Mouse (Mus musculus): ENCODE data around the gene Dhrs7b.
"Not testable (repeated sequence)": the region's sequence is repeated elsewhere in the genome, so short reads cannot be mapped to it uniquely, and the experiment has no call there.

The Dhrs7b gene

DNA sequence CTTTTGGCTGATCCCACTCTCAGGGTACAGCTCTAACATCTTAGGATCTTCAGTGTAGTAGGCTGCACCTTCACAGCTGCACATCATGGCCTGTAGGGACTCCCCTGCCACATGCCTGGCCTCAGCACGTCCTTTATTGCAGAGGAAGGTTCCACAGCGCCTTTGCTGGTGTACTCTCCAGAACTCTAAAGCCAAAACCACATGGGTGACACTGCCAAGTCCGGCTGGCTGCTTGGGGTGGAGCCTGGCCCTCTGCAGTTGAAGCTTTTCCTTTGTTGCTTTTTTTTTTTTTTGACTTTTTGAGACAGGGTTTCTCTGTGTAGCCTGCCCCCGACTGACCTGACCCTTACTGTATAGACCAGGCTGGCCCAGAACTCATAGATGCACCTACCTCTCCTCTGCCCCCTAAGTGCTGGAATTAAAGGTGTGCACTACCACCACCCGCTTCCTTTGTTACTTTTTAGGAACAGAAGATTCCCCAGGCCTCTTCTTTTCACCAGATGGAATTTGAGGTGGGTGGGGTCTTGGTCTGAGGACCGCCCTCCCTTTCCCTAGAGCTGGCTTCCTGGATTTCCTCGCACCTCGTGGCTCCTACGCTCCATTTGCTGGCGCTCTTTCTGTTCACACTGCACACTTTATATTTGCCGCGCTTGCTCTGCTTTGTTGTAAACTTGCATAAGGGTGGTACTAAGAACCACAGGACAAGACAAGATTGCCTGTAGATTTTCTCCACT, 11.2 kb downstream of the Dhrs7b start:
- peak; percentile 81 for DNase-seq (ENCODE audit: low read depth, low spot score)

DNA sequence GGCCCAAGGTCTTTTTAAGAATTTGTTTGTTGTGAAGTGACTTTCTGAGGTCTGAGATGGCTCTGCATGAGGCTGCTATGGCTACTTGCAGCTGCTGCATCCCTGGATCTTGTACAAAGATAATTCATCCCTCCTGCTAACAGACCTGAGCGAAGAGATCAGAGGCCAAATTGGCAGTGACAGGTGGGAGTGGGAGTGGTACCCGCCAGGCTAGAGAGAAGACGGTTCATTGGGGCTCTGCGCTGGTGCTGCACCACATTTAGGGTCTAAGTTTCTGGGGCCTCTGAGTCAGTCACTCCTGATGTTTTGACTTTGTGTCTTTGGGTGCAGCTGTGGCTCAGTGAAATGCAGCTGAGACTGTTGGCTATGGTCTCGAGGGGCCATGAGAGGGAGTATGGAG, 13.0 kb downstream of the Dhrs7b start:
- DNase-seq (ENCODE audit: low read depth, low spot score) = no peak

DNA sequence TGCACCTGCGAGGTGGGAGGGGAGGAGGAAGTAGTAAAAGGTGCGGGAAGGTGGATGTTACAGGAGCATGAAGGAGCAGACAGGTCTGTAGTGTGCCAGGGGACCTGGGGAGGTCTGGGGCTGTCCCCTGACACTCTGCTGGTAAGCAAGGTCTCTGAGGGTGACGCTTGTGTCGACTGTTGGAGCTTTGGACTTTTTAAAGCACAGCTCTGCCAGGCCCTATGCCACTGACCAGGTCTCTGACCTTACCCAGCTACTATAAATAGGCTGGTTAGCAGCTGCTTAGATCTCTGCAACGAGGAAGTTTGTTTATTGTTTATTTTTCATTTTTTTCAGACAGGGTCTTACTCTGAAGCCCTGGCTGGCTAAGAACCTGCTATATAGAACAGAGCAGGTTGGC, 15.0 kb downstream of the Dhrs7b start:
- no peak for DNase-seq (ENCODE audit: low read depth, low spot score)

DNA sequence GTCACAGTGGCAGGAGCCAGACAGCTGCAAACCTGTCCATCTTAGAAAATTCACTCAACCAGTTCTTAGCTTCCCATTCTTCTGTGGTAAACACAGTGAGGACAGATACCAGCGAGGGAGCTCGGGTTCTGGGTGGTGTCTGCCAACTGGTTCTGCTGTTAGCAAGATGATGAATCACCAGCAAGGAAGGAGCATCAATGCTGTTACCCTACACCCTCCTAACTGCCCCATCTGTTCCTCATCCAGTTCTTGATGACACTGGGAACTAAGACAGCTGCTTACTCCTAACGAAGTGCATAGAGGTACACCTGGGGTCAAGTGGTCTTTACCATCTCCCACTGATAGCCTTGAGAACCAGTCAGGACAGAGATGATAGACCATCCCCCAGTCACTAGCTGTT, 26.2 kb downstream of the Dhrs7b start:
- DNase-seq (ENCODE audit: low read depth, low spot score) = no peak

DNA sequence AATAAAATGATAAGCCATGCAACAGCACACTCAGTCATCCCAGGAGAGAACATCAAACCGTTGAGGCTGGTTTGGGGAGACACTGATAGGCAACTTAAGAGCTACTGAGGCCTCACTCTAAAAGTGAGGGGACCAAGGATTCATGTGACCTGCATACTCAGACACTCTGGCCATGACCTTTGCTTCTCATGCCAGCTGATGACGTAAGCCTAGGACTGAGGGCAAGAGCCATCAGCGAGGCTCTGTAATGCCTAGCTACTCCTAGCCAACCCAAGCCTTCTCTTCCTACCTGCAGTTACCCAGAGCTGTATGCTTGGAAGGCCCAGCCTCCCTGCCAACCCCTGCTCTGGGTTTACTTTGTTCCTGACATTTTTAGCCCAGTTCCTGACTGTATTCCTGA, 31.6 kb downstream of the Dhrs7b start:
- no peak for DNase-seq (ENCODE audit: low read depth, low spot score)

DNA sequence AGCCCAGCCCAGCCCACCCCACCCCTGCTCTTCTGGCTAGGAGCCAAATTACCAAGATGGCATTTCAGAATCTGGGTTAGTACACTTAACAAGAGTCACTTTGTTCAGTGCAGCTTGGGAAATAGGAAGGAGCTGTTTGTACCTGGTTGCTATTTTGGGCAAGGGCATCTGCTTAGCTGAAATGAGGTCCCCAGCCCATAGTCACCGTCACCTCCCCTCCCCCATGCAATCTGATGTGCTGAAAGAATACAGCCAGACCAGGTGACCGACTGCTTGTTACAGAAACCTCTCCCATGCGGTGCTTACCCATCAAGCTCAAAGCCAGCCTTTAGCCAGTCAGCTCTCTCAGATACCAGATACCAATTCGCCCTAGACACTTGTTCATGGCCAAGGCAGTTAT, 32.8 kb downstream of the Dhrs7b start:
- DNase-seq (ENCODE audit: low read depth, low spot score) = no peak

DNA sequence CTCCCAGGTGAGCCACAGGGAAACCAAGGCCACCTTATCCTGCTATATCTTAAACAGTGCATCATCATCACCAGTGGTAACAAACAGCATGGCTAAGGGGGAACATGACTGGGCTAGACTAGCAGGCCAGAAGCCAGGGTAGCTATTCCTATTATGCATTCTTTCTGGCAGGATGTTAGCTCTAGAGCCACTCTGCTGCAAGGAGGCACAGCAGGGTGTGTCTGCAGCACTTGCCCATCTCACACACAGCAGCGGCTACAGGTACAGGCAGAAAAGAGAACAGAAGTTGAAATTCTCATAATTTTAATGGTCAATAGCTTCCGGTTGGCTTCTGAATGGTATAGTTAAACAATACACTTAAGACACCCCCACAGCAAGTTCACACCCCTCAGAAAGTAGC, 33.7 kb downstream of the Dhrs7b start:
- DNase-seq (ENCODE audit: low read depth, low spot score) = no peak

DNA sequence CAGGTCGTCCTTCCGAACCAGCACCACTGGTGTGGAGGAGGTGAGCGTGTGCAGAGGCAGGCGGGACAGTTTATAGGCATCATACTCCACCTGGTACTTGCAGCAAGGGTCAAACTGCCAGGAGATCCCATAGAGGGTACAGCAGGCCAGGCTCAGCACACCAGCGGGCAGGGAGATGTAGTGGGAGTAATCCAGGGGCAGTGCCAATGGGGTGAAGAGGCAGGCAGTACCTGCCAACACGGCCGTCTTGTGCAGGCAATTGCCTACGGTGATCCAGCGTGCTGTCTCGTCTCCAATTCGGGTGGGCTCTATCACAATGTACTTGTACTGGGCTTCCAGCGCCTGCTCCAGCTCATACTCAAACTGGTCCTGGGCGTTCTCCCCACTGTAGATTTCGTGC, 34.5 kb downstream of the Dhrs7b start:
- DNase-seq (ENCODE audit: low read depth, low spot score) = no peak

DNA sequence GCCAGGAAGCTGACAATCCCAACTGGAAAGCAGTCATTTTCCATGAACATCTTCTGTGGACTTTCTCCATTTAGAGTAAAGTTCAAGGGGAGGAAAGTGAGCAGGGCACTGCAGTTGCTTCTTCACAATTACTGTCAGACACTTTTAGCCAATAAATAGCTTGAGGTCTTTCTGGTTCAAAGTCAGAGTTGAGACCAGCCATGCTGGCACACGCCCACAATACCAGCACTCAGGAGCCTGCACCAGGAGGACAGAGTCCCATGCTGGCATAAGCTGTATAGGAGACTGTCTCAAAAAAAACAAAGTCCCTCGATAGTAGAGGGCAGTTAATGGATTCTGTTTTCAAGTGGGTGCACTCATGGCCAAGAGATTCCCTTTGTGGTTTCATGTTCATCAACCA, 35.6 kb downstream of the Dhrs7b start:
- DNase-seq (ENCODE audit: low read depth, low spot score) = no peak

DNA sequence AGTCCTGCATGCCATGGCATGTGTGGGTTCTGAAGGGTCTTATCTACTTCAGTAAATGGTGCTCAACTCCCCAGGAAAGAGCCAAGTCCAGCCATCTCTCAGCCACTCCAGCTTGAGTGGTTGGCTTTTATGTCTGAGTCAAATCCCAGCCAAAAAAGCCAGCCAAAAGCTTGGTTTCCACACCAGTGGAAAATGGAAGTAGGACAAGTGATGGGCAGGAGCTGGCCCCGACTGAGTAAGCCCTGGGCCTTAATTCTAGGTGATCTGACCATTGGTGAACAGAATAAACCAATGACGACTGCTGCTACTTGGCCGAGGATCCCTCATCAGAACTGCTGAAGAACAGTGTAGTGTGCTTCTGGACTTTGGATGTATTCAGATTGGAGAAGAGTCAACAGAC, 37.0 kb downstream of the Dhrs7b start:
- no peak for DNase-seq (ENCODE audit: low read depth, low spot score)

DNA sequence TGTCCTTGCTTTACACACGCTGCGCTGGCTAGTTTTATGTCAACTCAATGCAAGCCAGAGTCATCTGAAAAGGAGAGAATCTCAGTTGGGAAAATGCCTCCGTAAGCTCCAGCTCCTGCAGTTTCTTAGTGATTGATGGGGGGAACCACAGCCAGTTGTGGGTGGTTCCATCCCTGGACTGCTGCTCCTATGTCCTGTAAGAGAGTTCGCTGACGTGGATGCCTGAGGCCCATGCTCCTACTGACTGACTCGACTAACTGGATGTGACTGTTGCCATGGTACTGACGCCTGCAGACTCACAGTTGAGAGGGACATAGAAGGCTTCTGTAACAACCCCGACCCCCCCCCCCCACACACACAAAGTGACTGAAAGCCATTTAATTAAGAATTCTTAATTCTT, 37.5 kb downstream of the Dhrs7b start:
- no peak for DNase-seq (ENCODE audit: low read depth, low spot score)

DNA sequence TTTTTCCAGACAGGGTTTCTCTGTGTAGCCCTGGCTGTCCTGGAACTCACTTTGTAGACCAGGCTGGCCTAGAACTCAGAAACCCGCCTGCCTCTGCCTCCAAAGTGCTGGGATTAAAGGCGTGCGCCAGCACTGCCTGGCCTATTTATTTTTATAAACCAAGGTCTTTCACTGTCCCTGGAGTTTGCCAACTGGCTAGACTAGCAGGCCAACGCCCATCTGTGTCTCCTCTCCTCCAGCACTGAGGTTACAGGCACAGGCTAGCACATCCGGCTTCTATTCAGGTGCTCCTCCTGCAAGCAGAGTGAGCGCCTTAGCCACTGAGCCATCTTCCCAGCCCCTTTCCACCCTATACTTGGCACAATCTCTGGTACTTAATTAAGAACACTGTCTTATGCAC, 39.0 kb downstream of the Dhrs7b start:
- not testable (repeated sequence) for DNase-seq (ENCODE audit: low read depth, low spot score)

DNA sequence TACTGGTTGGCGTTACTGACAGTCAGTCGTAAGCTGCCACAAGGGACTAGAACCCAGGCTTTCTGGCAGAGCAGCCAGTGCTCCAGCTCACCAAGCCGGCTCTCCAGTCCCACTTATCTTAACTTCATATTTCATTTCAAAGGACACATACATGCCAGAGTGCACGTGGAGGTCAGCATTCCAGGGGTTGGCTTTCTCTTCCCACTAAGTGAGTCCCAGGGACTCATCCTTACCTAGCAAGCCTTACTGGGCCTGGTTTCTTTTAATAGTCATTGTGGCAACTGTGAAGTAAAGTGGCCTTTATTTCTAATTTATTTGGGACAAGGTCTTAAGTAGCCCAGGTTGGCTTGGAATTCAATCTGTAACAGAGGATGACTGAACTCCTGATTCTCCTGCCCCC, 41.0 kb downstream of the Dhrs7b start:
- DNase-seq (ENCODE audit: low read depth, low spot score) = no peak

DNA sequence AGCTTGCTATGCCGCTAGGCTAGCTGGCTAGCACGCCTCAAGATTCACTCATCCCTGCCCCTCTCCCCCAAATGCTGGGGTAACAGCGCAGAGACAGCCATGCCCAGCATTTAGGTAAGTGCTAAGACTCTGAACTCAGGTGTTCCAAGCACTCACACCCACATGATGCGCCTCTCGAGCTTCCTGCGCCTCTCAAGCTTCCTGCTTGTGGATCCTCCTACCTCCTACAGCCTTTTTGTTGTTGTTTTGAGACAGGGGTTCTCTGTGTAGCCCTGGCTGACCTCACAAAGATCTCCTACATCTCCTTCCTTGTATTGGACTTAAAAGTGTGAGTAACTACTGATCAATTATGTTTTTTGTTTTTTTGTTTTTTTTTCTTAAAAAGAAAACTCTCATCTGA, 42.7 kb downstream of the Dhrs7b start:
- DNase-seq (ENCODE audit: low read depth, low spot score) = no peak

DNA sequence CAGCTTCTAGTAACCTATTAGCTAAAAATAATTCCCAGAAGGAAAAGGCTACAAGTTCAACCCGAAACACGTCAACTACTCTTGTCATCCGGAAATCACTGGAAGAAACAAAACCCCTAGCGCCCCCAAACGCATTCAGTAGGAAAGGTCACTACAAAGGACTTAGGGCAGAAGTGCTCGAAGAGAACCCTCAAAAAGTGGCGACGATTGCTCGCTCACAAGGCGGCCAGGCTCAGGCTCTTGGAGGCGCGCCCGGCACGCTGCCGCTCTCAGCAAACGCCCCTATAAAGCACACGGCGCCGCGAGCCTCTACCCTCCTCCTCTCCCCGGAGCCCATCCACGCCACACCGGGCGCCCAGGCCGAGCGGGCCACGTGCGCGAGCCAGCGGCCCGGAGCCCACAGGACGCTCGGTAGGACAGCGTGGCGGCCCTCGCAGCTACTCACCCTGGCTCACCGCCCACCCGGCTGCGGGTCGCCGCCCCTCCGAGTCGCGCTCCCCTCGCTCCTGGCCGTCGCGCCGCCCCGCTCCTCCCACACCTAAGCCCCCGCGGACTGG, 47.7 kb downstream of the Dhrs7b start:
- peak; percentile 69 for DNase-seq (ENCODE audit: low read depth, low spot score)

DNA sequence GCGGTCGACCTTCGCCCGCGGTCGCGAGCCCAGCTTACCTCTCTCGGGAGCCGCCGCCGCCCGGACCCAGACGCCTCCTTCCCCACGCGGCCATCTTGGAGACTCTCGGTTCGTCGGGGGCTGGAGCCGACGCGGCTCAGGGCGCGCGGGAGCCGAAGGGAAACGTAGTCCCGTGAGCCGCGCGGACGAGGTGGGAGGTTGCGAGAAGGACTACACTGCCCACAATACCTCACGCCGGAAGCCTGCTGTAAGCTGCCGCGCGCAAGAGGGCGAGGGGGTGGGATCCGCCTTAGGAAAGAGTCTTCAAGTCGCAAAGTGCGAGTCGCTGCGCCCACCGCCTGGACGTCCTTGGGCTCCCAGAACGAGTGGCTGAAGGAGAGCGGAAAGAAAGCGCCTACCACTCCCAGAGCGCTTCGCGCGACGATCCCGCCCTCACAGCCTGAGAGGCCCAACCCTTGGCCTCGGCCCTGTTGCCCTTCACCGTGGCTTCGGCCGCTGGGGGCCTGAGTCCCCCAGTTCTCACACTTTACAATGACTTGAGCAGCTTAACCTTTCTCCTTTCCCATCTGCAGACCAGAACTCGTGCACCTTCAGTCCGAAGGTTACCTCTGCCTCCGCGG, 48.4 kb downstream of the Dhrs7b start, which contains the start of gene Tmem11:
Tmem11 (minus strand) TSS at position 598 of the 620 bp plus-strand sequence.
- peak; percentile 99 for DNase-seq (ENCODE audit: low read depth, low spot score)

DNA sequence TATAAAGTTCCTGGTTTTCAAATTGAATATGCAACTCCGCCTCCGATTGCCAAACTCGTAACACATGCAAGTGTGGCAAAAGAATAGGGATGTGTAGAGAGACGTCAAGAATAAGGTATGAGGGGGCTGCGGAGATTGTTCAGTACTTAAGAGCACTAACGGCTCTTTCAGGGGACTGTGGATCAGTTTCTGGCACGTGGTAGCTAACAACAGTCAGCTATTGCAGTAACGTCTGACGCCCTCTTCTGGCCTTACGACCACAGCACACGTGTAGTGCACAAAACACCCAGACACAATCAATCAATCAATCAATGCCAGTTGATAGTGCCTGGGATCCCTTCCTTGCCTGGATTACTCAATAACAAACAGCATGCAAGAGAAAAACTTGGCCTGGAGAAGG, 49.0 kb downstream of the Dhrs7b start:
- DNase-seq (ENCODE audit: low read depth, low spot score) = peak; percentile 96

DNA sequence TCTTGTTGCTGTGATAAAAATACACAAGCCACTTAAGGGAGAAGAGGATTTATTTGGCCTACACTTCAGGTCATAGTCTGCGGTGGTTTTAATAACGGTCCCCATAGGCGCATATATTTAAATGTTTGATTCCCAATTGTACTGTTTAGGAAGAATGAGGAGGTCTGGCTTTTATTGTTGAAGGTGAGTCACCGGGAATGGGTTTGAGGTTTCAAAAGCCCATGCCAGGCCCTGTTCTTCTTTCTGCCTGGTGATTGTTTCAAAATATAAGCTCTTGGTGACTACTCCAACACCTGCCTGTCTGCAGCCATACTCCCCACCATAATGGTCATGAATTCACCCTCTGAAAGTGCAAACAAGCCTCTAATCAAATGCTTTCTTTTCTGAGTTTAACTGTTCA, 50.1 kb downstream of the Dhrs7b start:
- DNase-seq (ENCODE audit: low read depth, low spot score) = no peak

DNA sequence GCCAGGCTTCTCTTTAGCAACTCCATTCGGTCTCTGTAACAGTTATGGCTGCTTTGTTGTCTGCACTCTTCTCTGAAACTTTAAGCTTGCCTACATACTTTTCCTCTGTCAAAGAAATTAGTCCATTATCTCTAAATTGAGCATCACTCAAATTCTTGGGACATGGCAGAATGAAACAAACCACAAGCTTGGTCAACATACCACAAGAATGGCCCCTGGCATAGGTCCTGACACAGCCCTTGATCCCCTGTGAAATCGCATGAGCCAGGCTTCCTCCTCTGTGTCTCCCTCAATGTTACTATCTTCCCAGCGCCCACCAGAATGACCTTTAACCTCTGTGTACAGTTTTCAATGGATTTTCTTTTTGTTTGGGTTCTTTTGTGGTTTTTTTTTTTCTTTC, 52.0 kb downstream of the Dhrs7b start:
- no peak for DNase-seq (ENCODE audit: low read depth, low spot score)

DNA sequence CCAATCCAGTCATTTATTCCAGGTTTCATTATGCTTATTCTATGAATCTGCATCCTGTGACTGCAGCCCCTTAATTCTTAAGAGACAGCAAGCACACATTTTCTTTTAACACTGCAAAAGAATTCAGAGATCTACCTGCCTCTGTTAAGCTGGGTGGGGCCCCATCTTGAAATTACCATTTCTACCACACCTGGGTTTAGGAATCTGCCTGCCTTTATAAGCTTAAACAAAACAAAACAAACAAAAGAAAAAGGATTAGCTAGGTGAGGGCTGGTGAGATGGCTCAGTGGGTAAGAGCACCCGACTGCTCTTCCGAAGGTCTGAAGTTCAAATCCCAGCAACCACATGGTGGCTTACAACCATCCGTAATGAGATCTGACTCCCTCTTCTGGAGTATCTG, 56.6 kb downstream of the Dhrs7b start:
- DNase-seq (ENCODE audit: low read depth, low spot score) = peak; percentile 87

DNA sequence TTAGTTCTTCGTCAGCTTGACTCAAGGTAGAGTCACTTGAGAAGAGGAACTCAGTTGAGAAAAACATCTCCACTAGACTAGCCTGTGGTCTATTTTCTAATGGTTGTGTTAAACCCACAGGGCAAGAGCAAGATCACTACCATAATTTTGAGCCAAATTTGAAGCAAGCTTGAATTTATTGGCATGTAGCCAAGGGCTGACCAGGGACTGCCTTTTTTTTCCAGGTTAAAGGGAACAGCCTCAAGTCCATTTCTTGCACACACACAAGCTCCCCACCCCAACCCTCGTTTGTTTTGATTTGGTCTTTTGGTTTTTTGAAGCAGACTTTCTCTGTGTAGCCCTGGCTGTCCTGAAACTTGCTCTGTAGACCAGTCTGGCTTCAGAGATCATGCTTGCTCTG, 59.4 kb downstream of the Dhrs7b start:
- DNase-seq (ENCODE audit: low read depth, low spot score) = no peak

DNA sequence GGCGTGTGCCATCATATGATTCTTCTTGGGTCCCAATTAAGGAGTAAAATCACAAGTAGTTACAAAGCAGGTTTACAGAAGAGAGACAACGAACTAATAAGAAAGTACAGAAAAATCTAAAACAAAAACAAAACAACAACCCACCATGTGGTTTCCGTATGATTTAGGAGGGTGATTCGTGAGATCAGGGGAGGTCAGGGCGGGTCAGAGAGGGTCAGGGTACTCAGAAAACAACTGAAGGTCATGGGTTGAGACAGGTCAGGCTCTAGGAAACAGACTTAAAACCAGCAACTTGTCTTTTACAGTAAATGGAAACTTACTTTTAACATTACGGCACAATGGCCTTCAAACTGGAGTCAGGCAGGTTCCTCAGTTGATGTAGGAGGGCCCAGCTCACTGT, 59.9 kb downstream of the Dhrs7b start:
- no peak for DNase-seq (ENCODE audit: low read depth, low spot score)

DNA sequence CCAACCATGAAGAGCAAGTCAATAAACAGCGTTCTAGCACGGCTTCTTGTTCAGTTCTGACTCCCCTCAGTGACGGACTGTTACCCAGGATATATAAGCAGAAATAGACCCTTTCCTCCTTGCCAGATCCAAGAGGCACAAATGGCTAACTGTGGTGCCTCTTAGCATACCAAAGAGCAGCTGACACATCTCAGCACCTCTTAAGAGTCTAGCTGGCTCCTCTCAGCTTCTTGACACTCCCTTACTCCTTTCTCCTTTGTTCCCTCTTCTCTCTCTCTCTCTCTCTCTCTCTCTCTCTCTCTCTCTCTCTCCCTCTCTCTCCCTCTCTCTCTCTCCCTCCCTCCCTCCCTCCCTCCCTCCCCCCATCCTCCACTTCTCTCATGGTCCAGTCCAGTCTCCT, 60.3 kb downstream of the Dhrs7b start:
- no peak for DNase-seq (ENCODE audit: low read depth, low spot score)

Data from ES-CJ7 (cell line).